Mouse (Mus musculus) neural tube, embryonic 15.5 days (tissue): Measurements from ENCODE around the gene Tcf21. TPM values are rescaled to one million over a fixed set of nuclear protein-coding genes. Genes with fewer than 3 reads are reported as not detected.

Experiments used
- ATAC-seq: fragments of 200-750 bp; cut with Nextera tagmentation; 2 replicates; pipeline ENCODE4 v1.8.0; 2017; ENCODE audit warnings: mild to moderate bottlenecking, moderate TSS enrichment, moderate library complexity; ENCODE audit not compliant: low FRiP score
- H3K27ac ChIP-seq: fragments of 300-500 bp; sonication (generic); replicated peaks from 2 replicates; pipeline ENCODE4 v1.5.1; 2015; ENCODE audit warnings: mild to moderate bottlenecking, inconsistent platforms
- H3K27me3 ChIP-seq: fragments of 300-500 bp; sonication (generic); replicated peaks from 2 replicates; pipeline ENCODE4 v1.6.1; 2015; ENCODE audit warnings: inconsistent platforms
- H3K36me3 ChIP-seq: fragments of 300-500 bp; sonication (generic); 2 replicates; pipeline ENCODE4 v1.6.1; 2015; ENCODE audit warnings: inconsistent platforms
- H3K4me1 ChIP-seq: fragments of 300-500 bp; sonication (generic); 2 replicates; pipeline ENCODE4 v1.6.1; 2015; ENCODE audit warnings: inconsistent platforms
- H3K4me2 ChIP-seq: fragments of 300-500 bp; sonication (generic); 2 replicates; pipeline ENCODE4 v1.6.1; 2015; ENCODE audit warnings: inconsistent platforms, mild to moderate bottlenecking, moderate library complexity
- H3K4me3 ChIP-seq: fragments of 300-500 bp; sonication (generic); replicated peaks from 2 replicates; pipeline ENCODE4 v1.5.1; 2015; ENCODE audit warnings: mild to moderate bottlenecking, inconsistent platforms
- H3K9ac ChIP-seq: fragments of 300-500 bp; sonication (generic); replicated peaks from 2 replicates; pipeline ENCODE4 v1.6.1; 2015; ENCODE audit warnings: mild to moderate bottlenecking, inconsistent platforms
- H3K9me3 ChIP-seq: fragments of 300-500 bp; sonication (generic); replicated peaks from 2 replicates; pipeline ENCODE4 v1.6.1; 2016; ENCODE audit warnings: inconsistent platforms
- WGBS: fragments of 180-500 bp; shearing (Covaris S2); methylation state at CpG from one replicate; pipeline ENCODE4 v1.1.7; 2015; ENCODE audit warnings: mixed read lengths; 5-methylcytosine and 5-hydroxymethylcytosine counted together
- polyA plus RNA-seq: library from polyadenylated mRNA; unstranded; fragments of >200 nt; fragmentation: Nextera tagmentation; extraction: Ambion mirVana; gene quantifications from 2 replicates; pipeline ENCODE4 v1.2.1, GENCODE M21; 2015

Tcf21 gene
- polyA plus RNA-seq, 1 experiment from 2014 or later: not detected

GRCm38 (mm10) chr10:22822896-22823295 is 2.9 kb upstream of the Tcf21 start:
- no peak for ATAC-seq
- Histone ChIP-seq H3K9ac (no peak overlapping the region), H3K9me3 (no peaks in the 10 kb centered on the region), H3K36me3 (no peaks in the 10 kb centered on the region), H3K27me3 (peaks cover 80% of the 10 kb centered on the region), H3K4me1 (peaks cover 6% of the 10 kb centered on the region), H3K27ac (no peak overlapping the region), H3K4me2 (no peak overlapping the region), H3K4me3 (no peak overlapping the region)
- WGBS: 13% methylated on average over 6 of the region's 6 CpGs

GRCm38 (mm10) chr10:22822486-22822885 is 2.5 kb upstream of the Tcf21 start:
- H3K9me3 ChIP-seq: no peaks in the 10 kb centered on the region
- WGBS: 9% methylated on average over 5 of the region's 5 CpGs
- H3K4me1 ChIP-seq: peaks cover 6% of the 10 kb centered on the region
- no peaks in the 10 kb centered on the region for H3K36me3 ChIP-seq
- H3K27ac ChIP-seq: no peak overlapping the region
- H3K27me3 ChIP-seq: peaks cover 84% of the 10 kb centered on the region
- H3K4me2 ChIP-seq: no peak overlapping the region
- ATAC-seq: no peak
- no peak overlapping the region for H3K9ac ChIP-seq
- H3K4me3 ChIP-seq: no peak overlapping the region

GRCm38 (mm10) chr10:22821709-22822108 is 1.7 kb upstream of the Tcf21 start:
- H3K4me2 ChIP-seq: no peak overlapping the region
- H3K9ac ChIP-seq: no peak overlapping the region
- H3K4me1 ChIP-seq: peaks cover 6% of the 10 kb centered on the region
- no peaks in the 10 kb centered on the region for H3K9me3 ChIP-seq
- no peak for ATAC-seq
- H3K36me3 ChIP-seq: no peaks in the 10 kb centered on the region
- no peak overlapping the region for H3K27ac ChIP-seq
- H3K27me3 ChIP-seq: peaks cover 85% of the 10 kb centered on the region
- 7% methylated on average over 5 of the region's 5 CpGs for WGBS
- H3K4me3 ChIP-seq: no peak overlapping the region

GRCm38 (mm10) chr10:22821267-22821666 is 1.3 kb upstream of the Tcf21 start:
- WGBS: 13% methylated on average over 1 of the region's 1 CpGs
- no peak overlapping the region for H3K9ac ChIP-seq
- no peak overlapping the region for H3K4me2 ChIP-seq
- ATAC-seq: no peak
- H3K4me1 ChIP-seq: peaks cover 6% of the 10 kb centered on the region
- H3K9me3 ChIP-seq: no peaks in the 10 kb centered on the region
- H3K27me3 ChIP-seq: peaks cover 86% of the 10 kb centered on the region
- no peaks in the 10 kb centered on the region for H3K36me3 ChIP-seq
- no peak overlapping the region for H3K27ac ChIP-seq
- H3K4me3 ChIP-seq: no peak overlapping the region

- Histone ChIP-seq H3K27me3 (peaks cover 86% of the 10 kb centered on the region), H3K4me3 (no peak overlapping the region), H3K9ac (no peak overlapping the region), H3K9me3 (no peaks in the 10 kb centered on the region), H3K36me3 (no peaks in the 10 kb centered on the region), H3K4me1 (peaks cover 6% of the 10 kb centered on the region), H3K4me2 (no peak overlapping the region), H3K27ac (no peak overlapping the region)
- 30% methylated on average over 2 of the region's 2 CpGs for WGBS
- ATAC-seq: no peak
Observed at GRCm38 (mm10) chr10:22820841-22821240, 867 bp upstream of the Tcf21 start.

GRCm38 (mm10) chr10:22819239-22819870 is 619 bp downstream of the Tcf21 start:
- H3K9ac ChIP-seq: no peak overlapping the region
- H3K27ac ChIP-seq: no peak overlapping the region
- ATAC-seq: peak; percentile 21; the same call in 1 of the 2 replicates
- WGBS: under 1% methylated on average over 42 of the region's 42 CpGs
- peak overlapping the region; percentile 27; the same call in 1 of the 2 replicates for H3K4me2 ChIP-seq
- no peaks in the 10 kb centered on the region for H3K9me3 ChIP-seq
- peaks cover 91% of the 10 kb centered on the region for H3K27me3 ChIP-seq
- H3K4me3 ChIP-seq: no peak overlapping the region; the same call in 1 of the 2 replicates
- H3K36me3 ChIP-seq: no peaks in the 10 kb centered on the region
- H3K4me1 ChIP-seq: peaks cover 6% of the 10 kb centered on the region

- H3K9me3 ChIP-seq: no peaks in the 10 kb centered on the region
- WGBS: 0% methylated on average over 12 of the region's 12 CpGs
- no peak for ATAC-seq
Observed at GRCm38 (mm10) chr10:22818600-22819238, 1.3 kb downstream of the Tcf21 start.

GRCm38 (mm10) chr10:22817976-22818375 is 2.0 kb downstream of the Tcf21 start:
- Histone ChIP-seq H3K27ac (no peak overlapping the region), H3K9me3 (no peaks in the 10 kb centered on the region), H3K4me2 (no peak overlapping the region), H3K36me3 (no peaks in the 10 kb centered on the region), H3K9ac (no peak overlapping the region), H3K27me3 (peaks cover 89% of the 10 kb centered on the region), H3K4me3 (no peak overlapping the region), H3K4me1 (peaks cover 11% of the 10 kb centered on the region)
- WGBS: under 1% methylated on average over 4 of the region's 4 CpGs
- no peak for ATAC-seq

More at GRCm38 (mm10) chr10:22818600-22819238, 1.3 kb downstream of the Tcf21 start:
- Histone ChIP-seq H3K4me1 (peaks cover 8% of the 10 kb centered on the region), H3K36me3 (no peaks in the 10 kb centered on the region), H3K27ac (no peak overlapping the region), H3K9ac (no peak overlapping the region), H3K4me3 (no peak overlapping the region; the same call in 1 of the 2 replicates), H3K27me3 (peaks cover 90% of the 10 kb centered on the region), H3K4me2 (peak overlapping the region; percentile 27; the same call in 1 of the 2 replicates)

GRCm38 (mm10) chr10:22817561-22817960 is 2.4 kb downstream of the Tcf21 start:
- Histone ChIP-seq H3K4me1 (peaks cover 11% of the 10 kb centered on the region), H3K4me2 (no peak overlapping the region), H3K36me3 (no peaks in the 10 kb centered on the region), H3K9ac (no peak overlapping the region), H3K27me3 (peaks cover 85% of the 10 kb centered on the region), H3K27ac (no peak overlapping the region), H3K9me3 (no peaks in the 10 kb centered on the region), H3K4me3 (no peak overlapping the region)
- under 1% methylated on average over 18 of the region's 18 CpGs for WGBS
- ATAC-seq: no peak

- Histone ChIP-seq H3K27me3 (peaks cover 85% of the 10 kb centered on the region), H3K4me2 (no peak overlapping the region), H3K36me3 (no peaks in the 10 kb centered on the region), H3K9ac (no peak overlapping the region), H3K4me1 (peaks cover 15% of the 10 kb centered on the region), H3K27ac (no peak overlapping the region), H3K4me3 (0 out of 2 replicates have a peak overlapping the region, but pooled peaks have one; percentile 4), H3K9me3 (no peaks in the 10 kb centered on the region)
- under 1% methylated on average over 28 of the region's 28 CpGs for WGBS
- no peak for ATAC-seq
Observed at GRCm38 (mm10) chr10:22816237-22816762, 3.7 kb downstream of the Tcf21 start.

- WGBS: under 1% methylated on average over 19 of the region's 19 CpGs
- Histone ChIP-seq H3K4me3 (no peak overlapping the region), H3K4me2 (no peak overlapping the region), H3K4me1 (peaks cover 15% of the 10 kb centered on the region), H3K9ac (no peak overlapping the region), H3K9me3 (no peaks in the 10 kb centered on the region), H3K27ac (no peak overlapping the region), H3K36me3 (no peaks in the 10 kb centered on the region), H3K27me3 (peaks cover 83% of the 10 kb centered on the region)
- ATAC-seq: no peak
Observed at GRCm38 (mm10) chr10:22815461-22816236, 4.3 kb downstream of the Tcf21 start.
